20 mouse cellular contexts compared by ENCODE assay signal in the genomic region with DNA sequence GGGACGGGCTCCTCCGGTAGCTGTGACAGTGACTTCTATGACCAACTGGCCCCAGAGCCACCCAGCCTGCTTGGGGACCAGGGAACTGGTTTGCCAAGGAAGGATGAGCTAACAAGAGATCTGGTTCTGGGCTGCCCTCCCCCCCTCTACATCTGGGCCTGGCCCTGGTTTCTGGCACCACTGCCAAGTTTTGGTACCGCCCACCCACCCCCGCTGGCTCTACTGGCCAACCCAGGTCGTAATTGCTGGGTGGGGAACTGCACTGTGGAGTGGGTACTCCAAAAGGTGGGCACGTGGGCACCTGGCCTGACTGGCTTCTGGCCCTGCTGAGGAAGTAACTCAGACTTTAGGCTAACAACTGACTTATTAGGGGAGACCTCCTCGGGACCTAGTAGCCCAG. TPM values are rescaled to one million over a fixed set of nuclear protein-coding genes. Genes with fewer than 3 reads are reported as not detected.
DNase-seq lines count a peak whose midpoint lies in the region; ATAC-seq and TF ChIP-seq lines count a peak whose summit lies in the region.
"Had no signal": no experiment of that assay in that cellular context is flagged by ENCODE, and none has a peak within 500 bp of the region (broad histone marks: within the 10 kb centered on the region; RNA-seq: fewer than 3 reads in every experiment).

No protein-coding gene starts in this region.

- peaks cover 55% of the 10 kb centered on the region for H3K4me1 ChIP-seq in limb, embryonic 15.5 days
- peaks cover 52% of the 10 kb centered on the region for H3K4me1 ChIP-seq in limb, embryonic 10.5 days
- H3K4me1 ChIP-seq in lung, embryonic 16.5 days (replicated peaks; ENCODE audit: control insufficient read depth, insufficient read depth, low read length): peaks cover 34% of the 10 kb centered on the region
- H3K4me1 ChIP-seq in stomach, postnatal 0 days (replicated peaks; ENCODE audit: control insufficient read depth, insufficient read depth): no peaks in the 10 kb centered on the region
- H3K4me1 ChIP-seq in heart, embryonic 11.5 days (ENCODE audit: control insufficient read depth, insufficient read depth, low read length): peaks cover 14% of the 10 kb centered on the region; the same call in 1 of the 2 replicates

- H3K4me3 ChIP-seq in limb, embryonic 15.5 days: no peak overlapping the region
- H3K4me3 ChIP-seq in limb, embryonic 10.5 days: no peak overlapping the region
- no peak overlapping the region for H3K4me3 ChIP-seq in lung, embryonic 16.5 days (ENCODE audit: low read length)
- no peak overlapping the region for H3K4me3 ChIP-seq in stomach, postnatal 0 days (ENCODE audit: low read depth, low read length)
- no peak overlapping the region for H3K4me3 ChIP-seq in heart, embryonic 11.5 days (ENCODE audit: low read depth, low read length)
- H3K4me3 ChIP-seq: erythroblast, embryonic 14.5 days; forebrain, embryonic 13.5 days; heart, adult 2 months; hindbrain, embryonic 13.5 days; megakaryocyte, embryonic 14.5 days had no signal

- no peak for TF ChIP-seq CTCF in stomach, postnatal 0 days (IDR thresholded peaks at IDR 0.05; ENCODE audit: low read depth)

- no peak for TF ChIP-seq EP300 in stomach, postnatal 0 days (optimal IDR thresholded peaks at IDR 0.05)

- no peaks in the 10 kb centered on the region for H3K9me3 ChIP-seq in limb, embryonic 15.5 days
- H3K9me3 ChIP-seq in limb, embryonic 10.5 days (replicated peaks): no peaks in the 10 kb centered on the region
- H3K9me3 ChIP-seq in lung, embryonic 16.5 days (ENCODE audit: control insufficient read depth, low read length): no peaks in the 10 kb centered on the region
- H3K9me3 ChIP-seq in stomach, postnatal 0 days (ENCODE audit: control insufficient read depth, low read length): no peaks in the 10 kb centered on the region
- no peaks in the 10 kb centered on the region for H3K9me3 ChIP-seq in heart, embryonic 11.5 days (replicated peaks; ENCODE audit: control insufficient read depth, low read length)
- H3K9me3 ChIP-seq: forebrain, embryonic 13.5 days; hindbrain, embryonic 13.5 days; megakaryocyte, embryonic 14.5 days had no signal

- ATAC-seq in cerebellum, adult (ENCODE audit: insufficient number of reproducible peaks, low FRiP score, low TSS enrichment): no peak
- ATAC-seq in limb, embryonic 15.5 days (ENCODE audit: insufficient number of reproducible peaks, low FRiP score, low TSS enrichment, low read depth): no peak
- peak; percentile 19 for ATAC-seq in lung, embryonic 16.5 days (ENCODE audit: low read depth)
- 0 out of 2 replicates have a peak, but pooled peaks have one; percentile 16 for ATAC-seq in stomach, postnatal 0 days (ENCODE audit: low FRiP score, low TSS enrichment)
- ATAC-seq in heart, embryonic 11.5 days (replicated peaks; ENCODE audit: insufficient number of reproducible peaks, low FRiP score, low TSS enrichment): no peak
- ATAC-seq: forebrain, embryonic 13.5 days; inflammation-experienced regulatory T-cells, adult 6 months; liver, postnatal 0 days had no signal

- DNase-seq in cerebellum, postnatal 10 days: peak; percentile 57 to 67
- no peak for DNase-seq in limb, embryonic 10.5 days (ENCODE audit: low spot score)
- no peak for DNase-seq in stomach, postnatal 0 days (ENCODE audit: low spot score)
- DNase-seq in urinary bladder, postnatal 10 days (ENCODE audit: low spot score): no peak
- DNase-seq: adrenal gland, adult 8-10 months; cerebellum, adult 2 months; gastrocnemius, postnatal 14 days; heart, adult 2 months; liver; liver, postnatal 0 days; right cerebral cortex, postnatal 25 days had no signal

- 58% methylated on average over 7 of the region's 7 CpGs for WGBS in limb, embryonic 15.5 days
- 85% methylated on average over 7 of the region's 7 CpGs for WGBS in limb, embryonic 10.5 days
- WGBS in lung, embryonic 16.5 days: 58% methylated on average over 7 of the region's 7 CpGs
- 66% methylated on average over 7 of the region's 7 CpGs for WGBS in stomach, postnatal 0 days
- WGBS in heart, embryonic 11.5 days (ENCODE audit: insufficient replicate concordance): 72% methylated on average over 7 of the region's 7 CpGs

- peaks cover 29% of the 10 kb centered on the region for H3K36me3 ChIP-seq in limb, embryonic 15.5 days
- H3K36me3 ChIP-seq in limb, embryonic 10.5 days: peaks cover 45% of the 10 kb centered on the region
- peaks cover 4% of the 10 kb centered on the region for H3K36me3 ChIP-seq in lung, embryonic 16.5 days (ENCODE audit: control insufficient read depth, insufficient read depth, low read length)
- no peaks in the 10 kb centered on the region; the same call in 1 of the 2 replicates for H3K36me3 ChIP-seq in stomach, postnatal 0 days (ENCODE audit: control insufficient read depth, insufficient read depth, low read length)
- H3K36me3 ChIP-seq in heart, embryonic 11.5 days (ENCODE audit: control insufficient read depth, insufficient read depth, low read length): peaks cover 3% of the 10 kb centered on the region

- H3K9ac ChIP-seq in limb, embryonic 15.5 days: no peak overlapping the region
- H3K9ac ChIP-seq in lung, embryonic 16.5 days (ENCODE audit: low read length): no peak overlapping the region
- no peak overlapping the region for H3K9ac ChIP-seq in stomach, postnatal 0 days (ENCODE audit: low read length)
- H3K9ac ChIP-seq in heart, embryonic 11.5 days (ENCODE audit: low read depth, low read length): no peak overlapping the region
- H3K9ac ChIP-seq: forebrain, embryonic 13.5 days; hindbrain, embryonic 13.5 days; liver, postnatal 0 days had no signal

- H3K27me3 ChIP-seq in limb, embryonic 15.5 days: no peaks in the 10 kb centered on the region
- no peaks in the 10 kb centered on the region for H3K27me3 ChIP-seq in limb, embryonic 10.5 days (ENCODE audit: low read depth, poor library complexity, severe bottlenecking)
- H3K27me3 ChIP-seq in lung, embryonic 16.5 days (ENCODE audit: control insufficient read depth, insufficient read depth, low read depth, low read length): no peaks in the 10 kb centered on the region
- H3K27me3 ChIP-seq in stomach, postnatal 0 days (ENCODE audit: control insufficient read depth, insufficient read depth, low read length): no peaks in the 10 kb centered on the region
- H3K27me3 ChIP-seq in heart, embryonic 11.5 days (ENCODE audit: control insufficient read depth, insufficient read depth, low read length): peaks cover 4% of the 10 kb centered on the region; the same call in 1 of the 2 replicates

- no peak overlapping the region for H3K4me2 ChIP-seq in limb, embryonic 15.5 days
- H3K4me2 ChIP-seq in lung, embryonic 16.5 days (ENCODE audit: low read depth, low read length): no peak overlapping the region
- H3K4me2 ChIP-seq in stomach, postnatal 0 days (replicated peaks; ENCODE audit: low read depth): no peak overlapping the region
- H3K4me2 ChIP-seq in heart, embryonic 11.5 days: no peak overlapping the region
- H3K4me2 ChIP-seq: forebrain, embryonic 13.5 days; hindbrain, embryonic 13.5 days had no signal

- H3K27ac ChIP-seq in limb, embryonic 15.5 days: peak overlapping the region; percentile 19
- H3K27ac ChIP-seq in limb, embryonic 10.5 days: no peak overlapping the region
- no peak overlapping the region for H3K27ac ChIP-seq in lung, embryonic 16.5 days (ENCODE audit: low read length)
- H3K27ac ChIP-seq in stomach, postnatal 0 days (replicated peaks): peak overlapping the region; percentile 24; the same call in 1 of the 2 replicates
- no peak overlapping the region for H3K27ac ChIP-seq in heart, embryonic 11.5 days (ENCODE audit: low read depth, low read length)
- H3K27ac ChIP-seq: forebrain, embryonic 13.5 days; heart, adult 2 months; hindbrain, embryonic 13.5 days had no signal

RNA-seq across cellular contexts. Expression of gene Rmnd5b, which starts 5.1 kb away (rescaled TPM):
- polyA plus RNA-seq in limb, embryonic 15.5 days (2015; fragmentation: Nextera tagmentation; extraction: Ambion mirVana): 53.2 and 59.8 TPM in 2 replicates
- 37.1 and 42.1 TPM in 2 replicates for polyA plus RNA-seq in limb, embryonic 10.5 days (2016; fragmentation: Nextera tagmentation; extraction: Ambion mirVana)
- polyA plus RNA-seq in lung, embryonic 16.5 days (2015; fragmentation: Nextera tagmentation; extraction: Ambion mirVana): 41.1 and 41.8 TPM in 2 replicates
- 34.6 and 35.3 TPM in 2 replicates for polyA plus RNA-seq in stomach, postnatal 0 days (2015; fragmentation: Nextera tagmentation; extraction: Ambion mirVana)
- 29.7 and 32.2 TPM in 2 replicates for polyA plus RNA-seq in heart, embryonic 11.5 days (2014; fragmentation: Nextera tagmentation; extraction: Ambion mirVana)

RNA-seq across cellular contexts. Expression of gene N4bp3, which starts 9.9 kb away (rescaled TPM):
- 35.7 and 44.4 TPM in 2 replicates for polyA plus RNA-seq in limb, embryonic 15.5 days (2015; fragmentation: Nextera tagmentation; extraction: Ambion mirVana)
- 27.9 and 34.3 TPM in 2 replicates for polyA plus RNA-seq in limb, embryonic 10.5 days (2016; fragmentation: Nextera tagmentation; extraction: Ambion mirVana)
- polyA plus RNA-seq in lung, embryonic 16.5 days (2015; fragmentation: Nextera tagmentation; extraction: Ambion mirVana): 43.4 and 43.5 TPM in 2 replicates
- polyA plus RNA-seq in stomach, postnatal 0 days (2015; fragmentation: Nextera tagmentation; extraction: Ambion mirVana): 16.1 and 16.8 TPM in 2 replicates
- 4.2 and 6.4 TPM in 2 replicates for polyA plus RNA-seq in heart, embryonic 11.5 days (2014; fragmentation: Nextera tagmentation; extraction: Ambion mirVana)

RNA-seq across cellular contexts. Expression of gene D930048N14Rik, which starts 10.0 kb away (rescaled TPM):
- polyA plus RNA-seq in limb, embryonic 15.5 days (2015; fragmentation: Nextera tagmentation; extraction: Ambion mirVana): 4.2 and 4.9 TPM in 2 replicates
- polyA plus RNA-seq in limb, embryonic 10.5 days (2016; fragmentation: Nextera tagmentation; extraction: Ambion mirVana): 3.2 and 4.1 TPM in 2 replicates
- polyA plus RNA-seq in lung, embryonic 16.5 days (2015; fragmentation: Nextera tagmentation; extraction: Ambion mirVana): 4.0 and 4.5 TPM in 2 replicates
- polyA plus RNA-seq in stomach, postnatal 0 days (2015; fragmentation: Nextera tagmentation; extraction: Ambion mirVana): 2.0 and 2.3 TPM in 2 replicates
- 0.59 and 0.97 TPM in 2 replicates for polyA plus RNA-seq in heart, embryonic 11.5 days (2014; fragmentation: Nextera tagmentation; extraction: Ambion mirVana)
- polyA plus RNA-seq: erythroblast, embryonic 14.5 days had no signal

RNA-seq across cellular contexts. Expression of gene Nhp2, which starts 21.2 kb away (rescaled TPM):
- 147 and 149 TPM in 2 replicates for polyA plus RNA-seq in limb, embryonic 15.5 days (2015; fragmentation: Nextera tagmentation; extraction: Ambion mirVana)
- 230 and 312 TPM in 2 replicates for polyA plus RNA-seq in limb, embryonic 10.5 days (2016; fragmentation: Nextera tagmentation; extraction: Ambion mirVana)
- 111 and 116 TPM in 2 replicates for polyA plus RNA-seq in lung, embryonic 16.5 days (2015; fragmentation: Nextera tagmentation; extraction: Ambion mirVana)
- 134 and 144 TPM in 2 replicates for polyA plus RNA-seq in stomach, postnatal 0 days (2015; fragmentation: Nextera tagmentation; extraction: Ambion mirVana)
- 114 and 131 TPM in 2 replicates for polyA plus RNA-seq in heart, embryonic 11.5 days (2014; fragmentation: Nextera tagmentation; extraction: Ambion mirVana)

RNA-seq across cellular contexts. Expression of gene Hnrnpab, which starts 34.1 kb away (rescaled TPM):
- polyA plus RNA-seq in limb, embryonic 15.5 days (2015; fragmentation: Nextera tagmentation; extraction: Ambion mirVana): 267 and 339 TPM in 2 replicates
- 723 and 764 TPM in 2 replicates for polyA plus RNA-seq in limb, embryonic 10.5 days (2016; fragmentation: Nextera tagmentation; extraction: Ambion mirVana)
- polyA plus RNA-seq in lung, embryonic 16.5 days (2015; fragmentation: Nextera tagmentation; extraction: Ambion mirVana): 317 and 349 TPM in 2 replicates
- polyA plus RNA-seq in stomach, postnatal 0 days (2015; fragmentation: Nextera tagmentation; extraction: Ambion mirVana): 204 and 215 TPM in 2 replicates
- polyA plus RNA-seq in heart, embryonic 11.5 days (2014; fragmentation: Nextera tagmentation; extraction: Ambion mirVana): 362 and 384 TPM in 2 replicates

Comparison
In these comparisons a context has a peak if more than half of its experiments do, and no peak if none do; other contexts are left out.
1. H3K27ac ChIP-seq: peak in limb, embryonic 15.5 days (single experiment) and stomach, postnatal 0 days (single experiment); none in limb, embryonic 10.5 days (single experiment), lung, embryonic 16.5 days (single experiment) and heart, embryonic 11.5 days (single experiment).
2. DNase-seq: peak in cerebellum, postnatal 10 days (2 of 2); none in limb, embryonic 10.5 days (single experiment), stomach, postnatal 0 days (single experiment) and urinary bladder, postnatal 10 days (single experiment).
3. ATAC-seq: peak in lung, embryonic 16.5 days (single experiment) and stomach, postnatal 0 days (single experiment); none in cerebellum, adult (single experiment), limb, embryonic 15.5 days (single experiment) and heart, embryonic 11.5 days (single experiment).